Mouse (Mus musculus) midbrain, embryonic 10.5 days (tissue): ENCODE results near the gene Commd1. TPM values are rescaled to one million over a fixed set of nuclear protein-coding genes. Genes with fewer than 3 reads are reported as not detected.

Experiments used
- DNase-seq: peaks from one replicate; pipeline ENCODE4 v3.0.0-alpha.2; 2017; ENCODE audit warnings: low spot score
- H3K27ac ChIP-seq: fragments of 300-500 bp; sonication (generic); replicated peaks from 2 replicates; pipeline ENCODE4 v1.5.1; 2016; ENCODE audit warnings: mild to moderate bottlenecking
- H3K27me3 ChIP-seq: fragments of 300-500 bp; sonication (generic); 2 replicates; pipeline ENCODE4 v1.6.1; 2016; ENCODE audit warnings: low read depth, mild to moderate bottlenecking; ENCODE audit not compliant: poor library complexity, severe bottlenecking
- H3K36me3 ChIP-seq: fragments of 300-500 bp; sonication (generic); 2 replicates; pipeline ENCODE4 v1.6.1; 2016; ENCODE audit warnings: mild to moderate bottlenecking, moderate library complexity
- H3K4me1 ChIP-seq: fragments of 300-500 bp; sonication (generic); 2 replicates; pipeline ENCODE4 v1.6.1; 2016
- H3K4me3 ChIP-seq: fragments of 300-500 bp; sonication (generic); 2 replicates; pipeline ENCODE4 v1.5.1; 2016; ENCODE audit warnings: mild to moderate bottlenecking, moderate library complexity
- H3K9me3 ChIP-seq: fragments of 300-500 bp; sonication (generic); replicated peaks from 2 replicates; pipeline ENCODE4 v1.6.1; 2016; ENCODE audit warnings: mild to moderate bottlenecking
- WGBS: fragments of 180-500 bp; shearing (Covaris S2); methylation state at CpG from one replicate; pipeline ENCODE4 v1.1.7; 2016; 5-methylcytosine and 5-hydroxymethylcytosine counted together
- polyA plus RNA-seq: library from polyadenylated mRNA; unstranded; fragments of >200 nt; fragmentation: Nextera tagmentation; extraction: Ambion mirVana; gene quantifications from 2 replicates; pipeline ENCODE4 v1.2.1, GENCODE M21; 2016

Gene Commd1
- polyA plus RNA-seq, 1 experiment from 2014 or later: 427 TPM

DNA sequence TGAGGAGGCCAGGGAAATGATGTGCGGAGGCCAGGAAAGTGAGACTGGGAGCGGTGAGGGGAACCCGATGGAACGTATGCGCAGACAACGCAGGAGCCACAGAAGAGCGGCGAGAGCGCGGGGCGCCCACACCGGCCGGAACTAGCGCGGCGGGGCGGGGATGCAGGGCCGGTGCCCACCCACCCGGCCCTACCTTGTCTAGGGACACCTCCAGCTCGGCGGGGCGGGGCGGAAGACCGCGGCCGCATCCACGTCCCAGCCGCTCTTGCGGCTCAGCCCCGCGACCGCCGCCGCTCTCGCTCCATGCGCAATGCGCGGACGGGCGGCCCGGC, 122.9 kb downstream of the Commd1 start:
- peaks cover 89% of the 10 kb centered on the region for H3K27me3 ChIP-seq
- peaks cover 27% of the 10 kb centered on the region for H3K4me1 ChIP-seq
- no peak for DNase-seq
- H3K4me3 ChIP-seq: peak overlapping the region; percentile 77
- H3K9me3 ChIP-seq: no peaks in the 10 kb centered on the region
- under 1% methylated on average over 40 of the region's 41 CpGs for WGBS
- H3K36me3 ChIP-seq: no peaks in the 10 kb centered on the region
- H3K27ac ChIP-seq: peak overlapping the region; percentile 74

DNA sequence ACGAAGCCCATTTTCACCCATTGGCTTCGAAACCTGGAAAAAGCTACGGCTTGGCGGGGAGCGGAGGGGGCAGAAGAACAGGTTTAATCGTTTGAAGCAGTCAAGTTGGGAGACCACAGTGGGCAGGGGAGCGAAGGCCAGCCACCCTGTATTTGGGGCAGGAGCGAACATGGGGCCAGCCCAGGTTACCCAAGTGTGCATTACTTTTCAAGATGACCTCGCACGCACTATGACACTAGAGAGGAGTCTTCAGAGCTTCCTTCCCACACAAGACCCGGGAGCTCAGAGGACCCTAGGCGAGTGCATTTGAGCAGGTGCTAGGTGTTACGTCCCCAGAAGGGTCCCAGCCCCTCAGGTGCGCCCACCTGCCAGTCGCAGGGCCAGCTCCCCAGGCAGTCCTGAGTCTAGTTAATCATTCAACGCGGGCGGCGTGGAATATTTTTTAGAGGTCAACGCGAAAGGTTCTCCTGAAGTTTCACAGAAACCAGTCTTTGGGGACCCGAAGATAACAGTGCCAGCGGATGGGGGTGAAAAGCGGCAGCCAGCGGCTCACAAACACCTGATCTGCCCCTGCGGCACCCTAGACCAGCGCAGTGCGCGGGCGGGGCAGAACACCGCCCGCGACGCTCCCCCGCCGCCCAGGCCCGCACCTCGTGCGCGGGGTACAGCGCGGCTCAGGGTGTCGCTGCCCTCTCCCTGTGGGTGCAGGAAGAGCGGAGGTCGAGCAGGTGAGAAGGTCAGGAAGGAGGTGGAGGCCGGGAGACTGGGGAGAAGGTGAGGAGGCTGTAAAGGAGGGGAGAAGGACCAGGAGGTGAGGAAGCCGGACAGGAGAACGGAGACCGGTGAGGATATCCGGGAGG, 123.5 kb downstream of the Commd1 start:
- H3K4me1 ChIP-seq: peaks cover 27% of the 10 kb centered on the region
- 3% methylated on average over 50 of the region's 50 CpGs for WGBS
- no peaks in the 10 kb centered on the region for H3K9me3 ChIP-seq
- peak overlapping the region; percentile 74 for H3K27ac ChIP-seq
- H3K36me3 ChIP-seq: no peaks in the 10 kb centered on the region
- H3K4me3 ChIP-seq: peak overlapping the region; percentile 77
- peaks cover 83% of the 10 kb centered on the region for H3K27me3 ChIP-seq
- peak; percentile 44 for DNase-seq

DNA sequence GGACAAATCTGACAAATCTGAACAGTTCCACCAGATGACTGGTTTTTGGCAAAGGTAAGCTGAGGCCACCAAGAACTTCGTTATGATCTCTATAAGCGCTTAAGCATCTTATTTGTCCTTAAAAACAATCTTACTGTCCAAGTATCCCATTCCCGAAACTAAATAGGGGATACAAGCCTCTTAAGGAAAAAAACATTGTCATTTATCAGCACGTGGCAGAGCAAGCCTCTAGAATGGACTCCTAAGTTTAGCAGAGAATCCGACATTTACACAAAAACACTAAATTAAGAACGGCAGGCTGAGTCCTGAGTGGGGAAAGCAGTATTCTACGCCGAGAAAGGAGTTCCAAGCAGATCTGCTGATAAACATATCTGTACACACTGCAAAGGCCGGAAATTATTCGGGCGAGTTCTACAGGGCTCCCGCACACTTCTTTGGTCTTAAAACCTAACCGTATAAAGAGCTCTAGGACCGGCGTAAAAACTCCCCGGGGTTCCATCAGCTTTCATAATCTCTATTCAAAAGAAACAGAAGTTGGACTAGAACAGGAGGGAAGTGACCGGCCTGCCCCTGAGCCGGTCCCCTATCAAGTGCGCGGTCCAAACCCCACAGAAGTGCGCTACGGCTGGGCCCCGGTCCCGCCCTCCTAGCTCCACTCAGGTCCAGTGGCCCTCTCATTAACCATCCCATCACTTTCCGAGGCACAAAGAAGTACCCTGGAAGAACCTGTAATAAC, 124.3 kb downstream of the Commd1 start:
- no peak overlapping the region for H3K27ac ChIP-seq
- no peaks in the 10 kb centered on the region for H3K9me3 ChIP-seq
- H3K4me3 ChIP-seq: peak overlapping the region; percentile 77
- H3K4me1 ChIP-seq: peaks cover 27% of the 10 kb centered on the region
- 14% methylated on average over 25 of the region's 25 CpGs for WGBS
- H3K36me3 ChIP-seq: no peaks in the 10 kb centered on the region
- H3K27me3 ChIP-seq: peaks cover 75% of the 10 kb centered on the region
- DNase-seq: no peak

DNA sequence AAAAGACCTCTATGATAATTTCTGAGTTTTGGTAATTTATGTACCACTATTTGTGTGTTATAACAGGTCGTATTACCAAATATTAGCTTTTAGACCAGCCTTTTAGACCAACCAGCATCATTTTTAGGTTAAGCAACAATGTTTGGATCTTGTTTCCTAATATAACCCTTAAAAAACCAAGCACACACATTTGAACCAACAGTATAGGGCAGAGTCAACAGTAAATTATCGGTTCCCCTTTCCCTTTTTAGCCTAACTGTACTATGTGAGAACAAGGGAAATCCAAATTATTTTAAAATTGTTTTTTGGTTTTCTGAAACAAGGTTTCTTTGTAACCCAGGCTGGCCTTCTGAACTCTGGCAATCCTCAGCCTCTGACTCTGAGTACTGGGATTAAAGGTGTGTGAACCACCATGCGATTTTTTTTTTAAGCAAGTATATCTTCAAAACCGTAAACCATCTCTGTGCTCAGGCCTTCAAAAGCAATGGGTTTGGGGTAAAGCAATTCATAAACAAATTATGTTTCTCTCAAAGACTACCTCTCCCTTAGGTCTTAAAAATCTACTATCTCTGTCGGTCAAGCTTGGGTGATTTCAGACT, 125.0 kb downstream of the Commd1 start:
- H3K36me3 ChIP-seq: no peaks in the 10 kb centered on the region
- H3K27me3 ChIP-seq: peaks cover 71% of the 10 kb centered on the region
- H3K27ac ChIP-seq: no peak overlapping the region
- H3K9me3 ChIP-seq: no peaks in the 10 kb centered on the region
- 77% methylated on average over 5 of the region's 5 CpGs for WGBS
- peaks cover 27% of the 10 kb centered on the region for H3K4me1 ChIP-seq
- DNase-seq: no peak
- H3K4me3 ChIP-seq: no peak overlapping the region

DNA sequence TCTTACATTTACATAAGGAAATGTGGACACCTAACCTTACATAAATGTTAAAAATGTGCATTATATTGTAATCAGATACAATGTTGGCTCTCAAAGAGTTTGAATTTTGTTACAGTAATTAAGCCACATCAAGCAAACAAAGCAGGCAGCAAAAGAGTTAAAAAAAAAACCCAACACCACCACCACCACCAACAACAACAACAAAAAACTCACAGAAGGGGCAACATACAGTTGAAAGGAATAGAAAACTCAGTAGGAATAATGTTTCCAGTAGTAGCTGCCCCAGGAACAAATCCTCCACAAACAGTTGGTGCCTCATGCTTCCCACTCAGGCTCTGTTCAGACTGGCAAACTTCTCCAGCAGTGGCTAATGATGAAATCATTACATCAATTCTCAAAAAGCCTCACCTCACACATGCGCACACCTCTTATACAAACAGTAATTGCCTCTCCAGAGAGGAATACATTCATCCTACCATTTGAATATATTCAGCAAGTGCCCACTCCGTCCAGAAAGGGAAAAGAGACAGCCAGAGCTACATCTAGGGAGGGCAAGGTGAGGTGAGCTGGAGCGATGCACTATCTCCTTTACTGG, 125.7 kb downstream of the Commd1 start:
- no peak overlapping the region for H3K4me3 ChIP-seq
- no peak for DNase-seq
- H3K4me1 ChIP-seq: peaks cover 27% of the 10 kb centered on the region
- no peaks in the 10 kb centered on the region for H3K36me3 ChIP-seq
- H3K27me3 ChIP-seq: peaks cover 63% of the 10 kb centered on the region
- H3K9me3 ChIP-seq: no peaks in the 10 kb centered on the region
- no peak overlapping the region for H3K27ac ChIP-seq
- WGBS: 85% methylated on average over 3 of the region's 3 CpGs

DNA sequence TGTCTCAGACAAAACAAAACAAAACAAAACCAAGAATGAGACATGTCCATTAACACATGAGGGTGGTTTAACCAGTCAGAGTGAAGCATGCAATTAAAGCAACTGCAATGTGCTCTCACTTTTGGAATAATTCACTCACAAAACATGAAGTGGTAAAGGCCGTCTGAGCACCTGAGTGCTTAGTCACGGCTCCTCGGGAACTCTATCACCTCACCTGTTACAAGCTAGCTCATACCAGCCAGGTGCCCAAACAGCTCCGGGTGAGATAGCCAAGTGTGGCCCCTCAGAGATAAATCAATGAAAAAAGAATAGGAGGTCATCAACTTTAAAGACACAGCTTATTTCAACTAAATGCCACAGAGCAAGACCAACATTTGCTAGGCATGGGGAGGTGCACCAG, 127.6 kb downstream of the Commd1 start:
- WGBS: 90% methylated on average over 4 of the region's 4 CpGs
- H3K4me3 ChIP-seq: no peak overlapping the region
- H3K36me3 ChIP-seq: no peaks in the 10 kb centered on the region
- peaks cover 18% of the 10 kb centered on the region for H3K4me1 ChIP-seq
- no peak overlapping the region for H3K27ac ChIP-seq
- no peak for DNase-seq
- peaks cover 44% of the 10 kb centered on the region for H3K27me3 ChIP-seq
- H3K9me3 ChIP-seq: no peaks in the 10 kb centered on the region

DNA sequence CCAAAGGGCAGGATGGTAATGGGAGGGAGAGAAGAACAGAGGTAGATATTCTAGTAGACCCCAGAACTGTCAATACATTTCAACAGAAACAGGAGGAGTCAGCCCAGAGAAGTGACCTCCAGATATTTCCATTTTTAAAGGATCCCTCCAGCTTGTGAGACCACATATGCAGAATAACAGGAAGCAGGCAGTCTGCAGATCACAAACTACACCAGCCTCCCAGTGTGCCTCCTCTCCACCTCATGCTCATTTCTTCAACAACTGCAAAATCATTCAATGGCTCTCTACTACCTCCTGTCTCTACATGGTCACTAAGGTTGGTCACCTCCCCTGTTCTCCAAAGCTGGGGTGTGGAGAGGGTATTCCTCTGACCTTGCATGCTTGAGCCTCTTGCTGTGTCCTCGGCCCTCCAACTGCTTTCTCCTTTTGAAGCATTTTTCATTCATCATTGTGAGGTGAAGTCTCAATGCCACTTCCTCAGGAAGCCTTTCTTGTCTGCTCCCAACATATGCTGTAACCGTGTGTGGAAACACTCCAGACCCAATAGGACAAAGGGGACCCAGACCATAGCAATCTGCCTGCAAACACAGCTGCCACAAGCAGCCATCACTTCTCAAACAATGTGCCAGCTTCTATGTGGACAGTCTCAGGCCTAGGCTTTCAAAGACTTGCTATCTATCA, 128.6 kb downstream of the Commd1 start:
- H3K4me1 ChIP-seq: peaks cover 10% of the 10 kb centered on the region
- H3K4me3 ChIP-seq: no peak overlapping the region
- H3K27me3 ChIP-seq: peaks cover 35% of the 10 kb centered on the region
- DNase-seq: no peak
- H3K9me3 ChIP-seq: no peaks in the 10 kb centered on the region
- 70% methylated on average over 2 of the region's 2 CpGs for WGBS
- no peaks in the 10 kb centered on the region for H3K36me3 ChIP-seq
- H3K27ac ChIP-seq: no peak overlapping the region

DNA sequence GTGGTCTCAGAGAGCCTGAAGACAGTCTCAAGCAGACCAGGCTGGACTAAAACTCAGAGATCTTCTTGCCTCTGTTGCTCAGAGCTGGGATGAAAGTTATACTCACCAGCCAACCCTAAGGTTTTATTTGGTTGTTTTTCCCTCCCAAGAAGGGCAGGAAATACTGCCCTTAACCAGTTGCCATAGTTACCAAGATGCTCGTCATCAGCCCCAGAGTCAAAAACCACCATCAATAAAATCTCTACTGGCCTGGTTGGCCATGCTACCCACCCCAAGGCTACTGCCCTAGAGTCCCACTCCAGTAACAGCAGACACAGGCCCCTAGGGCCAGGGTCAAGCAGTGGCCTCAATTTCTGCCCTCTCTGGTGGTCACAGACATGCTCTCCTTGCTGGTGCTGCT, 129.7 kb downstream of the Commd1 start:
- Histone ChIP-seq H3K4me3 (no peak overlapping the region), H3K27ac (no peak overlapping the region), H3K4me1 (peaks cover under 1% of the 10 kb centered on the region; the same call in 1 of the 2 replicates), H3K27me3 (peaks cover 24% of the 10 kb centered on the region), H3K36me3 (no peaks in the 10 kb centered on the region), H3K9me3 (no peaks in the 10 kb centered on the region)
- DNase-seq: no peak
- 78% methylated on average over 1 of the region's 1 CpGs for WGBS

DNA sequence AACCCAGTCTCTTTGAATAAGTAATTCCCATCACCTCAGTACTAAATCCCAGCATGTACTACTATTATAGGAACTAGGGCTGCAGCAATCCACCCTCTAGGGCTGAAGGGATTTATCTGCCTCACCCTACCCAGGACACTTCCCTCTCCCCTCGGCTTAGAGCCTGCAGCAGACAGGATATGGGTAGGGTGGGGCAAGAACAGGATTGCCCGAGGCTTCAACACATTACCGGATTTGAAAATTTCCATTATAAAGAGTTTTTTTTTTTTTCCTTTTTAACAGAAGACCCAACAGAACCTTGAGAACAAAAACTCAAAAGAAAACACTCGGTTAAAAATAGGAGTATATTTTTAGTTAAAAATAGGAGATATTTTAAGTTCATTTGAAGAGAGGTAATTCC, 130.8 kb downstream of the Commd1 start:
- H3K27ac ChIP-seq: no peak overlapping the region
- no peak for DNase-seq
- H3K36me3 ChIP-seq: no peaks in the 10 kb centered on the region
- no peaks in the 10 kb centered on the region for H3K9me3 ChIP-seq
- WGBS: 58% methylated on average over 4 of the region's 4 CpGs
- peaks cover 11% of the 10 kb centered on the region for H3K4me1 ChIP-seq
- H3K27me3 ChIP-seq: peaks cover 13% of the 10 kb centered on the region
- no peak overlapping the region for H3K4me3 ChIP-seq

DNA sequence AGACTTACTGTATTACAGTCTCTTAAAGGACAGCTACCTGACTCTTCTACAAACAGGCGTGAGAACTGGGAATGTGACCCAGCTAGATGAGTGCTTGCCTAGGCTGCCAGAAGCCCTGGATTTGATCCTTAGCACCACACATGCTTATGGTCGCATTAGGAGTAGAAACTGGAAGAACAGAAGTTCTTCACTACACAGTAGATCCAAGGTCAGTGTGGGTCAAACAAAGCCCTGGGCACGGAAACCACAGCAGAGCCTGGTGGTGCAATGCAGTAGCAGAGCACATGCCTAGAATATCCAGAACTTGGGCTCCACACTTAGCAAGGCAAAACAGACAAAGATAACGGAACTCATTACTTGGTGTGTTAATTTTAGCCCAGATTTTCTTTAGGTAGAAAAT, 132.1 kb downstream of the Commd1 start:
- Histone ChIP-seq H3K4me3 (no peak overlapping the region), H3K27ac (no peak overlapping the region), H3K4me1 (peaks cover 15% of the 10 kb centered on the region), H3K36me3 (no peaks in the 10 kb centered on the region), H3K9me3 (no peaks in the 10 kb centered on the region), H3K27me3 (no peaks in the 10 kb centered on the region)
- 88% methylated on average over 4 of the region's 4 CpGs for WGBS
- DNase-seq: no peak

DNA sequence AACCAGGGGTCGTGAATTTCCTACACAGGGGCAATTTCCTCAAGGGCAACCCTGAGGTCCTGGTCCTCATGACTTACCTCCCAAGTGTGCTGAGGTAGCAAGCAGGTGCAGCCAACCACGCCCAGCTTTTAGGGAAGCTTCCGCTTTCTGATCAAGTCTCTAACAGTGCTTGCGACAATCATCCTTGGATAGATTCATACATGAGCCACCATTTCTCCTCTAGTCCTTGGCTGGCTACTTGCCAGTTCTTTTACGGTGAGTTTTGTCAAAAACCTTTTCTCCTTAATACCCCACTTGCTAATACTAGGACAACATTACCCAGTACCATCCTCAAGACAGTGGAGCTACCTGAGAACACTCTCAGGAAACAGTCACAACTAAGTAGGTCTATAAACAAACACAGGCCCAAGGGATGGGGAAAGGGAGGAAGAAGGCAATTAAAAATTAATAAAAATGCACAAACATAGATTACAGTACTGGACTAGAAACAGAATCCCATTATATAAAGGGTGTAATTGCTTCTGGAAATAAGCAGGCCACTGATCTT, 133.5 kb downstream of the Commd1 start:
- DNase-seq: no peak
- H3K27me3 ChIP-seq: no peaks in the 10 kb centered on the region
- H3K9me3 ChIP-seq: no peaks in the 10 kb centered on the region
- H3K4me3 ChIP-seq: no peak overlapping the region
- no peaks in the 10 kb centered on the region for H3K36me3 ChIP-seq
- H3K27ac ChIP-seq: no peak overlapping the region
- H3K4me1 ChIP-seq: peaks cover 15% of the 10 kb centered on the region
- WGBS: 88% methylated on average over 5 of the region's 5 CpGs
